In the genomic region with DNA sequence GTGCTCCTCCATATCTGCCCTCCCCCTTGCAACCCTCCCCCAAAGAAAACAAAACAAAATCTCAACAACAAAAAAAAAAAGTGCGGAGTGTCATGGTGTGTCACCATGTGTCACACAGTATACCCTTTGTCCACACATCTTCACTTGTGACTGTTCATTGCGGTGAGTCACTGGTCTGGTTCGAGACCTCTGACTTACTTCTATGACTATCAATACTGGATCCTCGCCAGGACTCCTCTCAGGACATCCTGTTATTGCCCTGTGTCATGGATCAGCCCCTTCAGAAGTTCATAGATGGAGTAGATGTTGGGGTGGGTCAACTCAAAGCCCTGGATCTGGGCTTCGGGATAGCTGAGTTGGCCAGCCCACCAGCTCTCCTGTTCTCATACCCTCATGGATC, we compare ENCODE assay signal across 20 mouse cellular contexts.
DNase-seq lines count a peak whose midpoint lies in the region; ATAC-seq lines count a peak whose summit lies in the region.
"Had no signal": no experiment of that assay in that cellular context is flagged by ENCODE, and none has a peak within 500 bp of the region (broad histone marks: within the 10 kb centered on the region; RNA-seq: fewer than 3 reads in every experiment).

No protein-coding gene starts in this region.

- H3K4me1 ChIP-seq in hindbrain, embryonic 15.5 days (replicated peaks) = peaks cover 20% of the 10 kb centered on the region
- no peaks in the 10 kb centered on the region; the same call in 1 of the 2 replicates for H3K4me1 ChIP-seq in hindbrain, embryonic 16.5 days (ENCODE audit: control insufficient read depth, insufficient read depth, low read depth, low read length)

- H3K27me3 ChIP-seq in hindbrain, embryonic 15.5 days = no peaks in the 10 kb centered on the region
- no peaks in the 10 kb centered on the region for H3K27me3 ChIP-seq in hindbrain, embryonic 16.5 days (replicated peaks; ENCODE audit: control insufficient read depth, insufficient read depth, low read length)
- H3K27me3 ChIP-seq: embryonic facial prominence, embryonic 15.5 days; heart, embryonic 13.5 days had no signal

- no peaks in the 10 kb centered on the region for H3K36me3 ChIP-seq in hindbrain, embryonic 15.5 days
- H3K36me3 ChIP-seq in hindbrain, embryonic 16.5 days (ENCODE audit: control insufficient read depth, insufficient read depth, low read length) = no peaks in the 10 kb centered on the region
- H3K36me3 ChIP-seq: embryonic facial prominence, embryonic 15.5 days had no signal

- no peak overlapping the region for H3K4me2 ChIP-seq in hindbrain, embryonic 15.5 days
- H3K4me2 ChIP-seq in hindbrain, embryonic 16.5 days (ENCODE audit: low read length) = no peak overlapping the region
- H3K4me2 ChIP-seq: embryonic facial prominence, embryonic 15.5 days; heart, embryonic 13.5 days had no signal

- H3K4me3 ChIP-seq in hindbrain, embryonic 15.5 days = no peak overlapping the region
- no peak overlapping the region for H3K4me3 ChIP-seq in hindbrain, embryonic 16.5 days (ENCODE audit: low read length)
- H3K4me3 ChIP-seq: embryonic facial prominence, embryonic 15.5 days; forebrain, embryonic 10.5 days; gastrocnemius, adult 2 months; heart, embryonic 13.5 days; hindbrain, embryonic 10.5 days; left cerebral cortex, adult 2 months; megakaryocyte, embryonic 14.5 days had no signal

- no peak overlapping the region for H3K9ac ChIP-seq in hindbrain, embryonic 15.5 days
- no peak overlapping the region for H3K9ac ChIP-seq in hindbrain, embryonic 16.5 days (ENCODE audit: low read depth, low read length)
- H3K9ac ChIP-seq: embryonic facial prominence, embryonic 15.5 days; heart, embryonic 13.5 days; liver, embryonic 14.5 days had no signal

- H3K27ac ChIP-seq in hindbrain, embryonic 15.5 days (replicated peaks) = no peak overlapping the region
- H3K27ac ChIP-seq in hindbrain, embryonic 16.5 days (ENCODE audit: low read depth, low read length) = no peak overlapping the region
- H3K27ac ChIP-seq: embryonic facial prominence, embryonic 15.5 days; forebrain, embryonic 10.5 days; gastrocnemius, adult 2 months; heart, embryonic 13.5 days; hindbrain, embryonic 10.5 days; left cerebral cortex, adult 2 months; liver, embryonic 14.5 days had no signal

- no peaks in the 10 kb centered on the region for H3K9me3 ChIP-seq in hindbrain, embryonic 15.5 days
- no peaks in the 10 kb centered on the region for H3K9me3 ChIP-seq in hindbrain, embryonic 16.5 days (ENCODE audit: control insufficient read depth, low read length)
- H3K9me3 ChIP-seq: embryonic facial prominence, embryonic 15.5 days; forebrain, embryonic 10.5 days; heart, embryonic 13.5 days; hindbrain, embryonic 10.5 days; megakaryocyte, embryonic 14.5 days had no signal

- DNase-seq in adrenal gland, adult (ENCODE audit: inconsistent age in 2 of 2, low spot score in 1 of 2) = peak; percentile 54 to 70
- DNase-seq in adrenal gland, postnatal 4 days (ENCODE audit: low spot score in 2 of 2) = no peak
- DNase-seq in lung, postnatal 36 days = peak; percentile 58
- no peak for DNase-seq in lung, postnatal 14 days
- DNase-seq in NIH3T3 (ENCODE audit: low read depth) = peak; percentile 68
- no peak for DNase-seq in cerebellum, adult 18-20 months
- DNase-seq: cerebellum, adult 9-11 months; gastrocnemius, adult 2 months; kidney, postnatal 14 days; thymus, postnatal 4 days had no signal

- 0 out of 2 replicates have a peak, but pooled peaks have one; percentile 9 for ATAC-seq in hindbrain, embryonic 15.5 days (ENCODE audit: low FRiP score, low read depth)
- ATAC-seq in hindbrain, embryonic 16.5 days = no peak
- ATAC-seq: intestine, postnatal 0 days had no signal

- WGBS in hindbrain, embryonic 15.5 days = 89% methylated on average over 5 of the region's 5 CpGs
- 76% methylated on average over 5 of the region's 5 CpGs for WGBS in hindbrain, embryonic 16.5 days

Comparison
In these comparisons a context has a peak if more than half of its experiments do, and no peak if none do; other contexts are left out.
1. DNase-seq: peak in adrenal gland, adult (2 of 2), lung, postnatal 36 days (single experiment) and NIH3T3 (single experiment); none in adrenal gland, postnatal 4 days (0 of 2), lung, postnatal 14 days (single experiment) and cerebellum, adult 18-20 months (0 of 2).